Mouse (Mus musculus): ENCODE measurements around the gene Arhgef12.

Arhgef12 gene

DNA sequence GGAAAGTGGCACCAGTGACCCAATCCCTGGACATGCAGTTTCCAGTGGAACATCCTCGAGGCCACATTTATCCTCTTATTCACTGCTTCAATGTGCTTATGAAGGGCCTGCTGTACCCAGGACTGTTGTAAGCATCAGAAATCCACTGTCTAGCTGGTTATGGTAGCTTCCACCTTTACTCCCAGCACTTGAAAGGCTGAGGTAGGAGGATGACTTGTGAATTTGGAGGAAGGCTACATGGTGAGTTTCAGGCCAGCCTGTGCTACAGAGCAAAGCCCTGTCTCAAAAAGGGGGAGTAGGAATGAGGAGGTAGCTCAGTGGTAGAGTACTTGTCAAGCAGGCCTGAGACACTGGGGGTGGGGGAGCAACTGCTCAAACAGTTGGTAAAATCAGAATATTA, 1.0 kb upstream of the Arhgef12 start:
- no peak for DNase-seq

DNA sequence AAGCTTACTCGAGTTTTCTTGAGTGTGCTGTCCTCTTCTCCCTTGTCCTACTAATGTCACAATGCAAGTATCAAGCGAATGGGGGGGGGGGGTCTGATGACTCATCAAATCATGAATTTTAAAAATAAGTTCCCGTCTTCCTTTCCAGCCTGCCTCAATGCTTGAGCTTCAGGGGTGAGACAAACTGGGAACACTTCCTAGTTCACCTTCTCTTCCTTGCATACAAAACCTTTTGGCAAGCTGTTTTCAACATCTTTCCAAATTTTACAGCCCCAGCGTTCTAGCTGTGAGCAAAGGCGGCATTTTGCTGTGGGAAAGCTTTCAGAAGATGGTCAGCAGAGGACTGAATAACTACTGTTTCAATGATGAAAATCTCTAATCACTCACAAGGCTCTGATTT, 516 bp upstream of the Arhgef12 start:
- DNase-seq: no peak

DNA sequence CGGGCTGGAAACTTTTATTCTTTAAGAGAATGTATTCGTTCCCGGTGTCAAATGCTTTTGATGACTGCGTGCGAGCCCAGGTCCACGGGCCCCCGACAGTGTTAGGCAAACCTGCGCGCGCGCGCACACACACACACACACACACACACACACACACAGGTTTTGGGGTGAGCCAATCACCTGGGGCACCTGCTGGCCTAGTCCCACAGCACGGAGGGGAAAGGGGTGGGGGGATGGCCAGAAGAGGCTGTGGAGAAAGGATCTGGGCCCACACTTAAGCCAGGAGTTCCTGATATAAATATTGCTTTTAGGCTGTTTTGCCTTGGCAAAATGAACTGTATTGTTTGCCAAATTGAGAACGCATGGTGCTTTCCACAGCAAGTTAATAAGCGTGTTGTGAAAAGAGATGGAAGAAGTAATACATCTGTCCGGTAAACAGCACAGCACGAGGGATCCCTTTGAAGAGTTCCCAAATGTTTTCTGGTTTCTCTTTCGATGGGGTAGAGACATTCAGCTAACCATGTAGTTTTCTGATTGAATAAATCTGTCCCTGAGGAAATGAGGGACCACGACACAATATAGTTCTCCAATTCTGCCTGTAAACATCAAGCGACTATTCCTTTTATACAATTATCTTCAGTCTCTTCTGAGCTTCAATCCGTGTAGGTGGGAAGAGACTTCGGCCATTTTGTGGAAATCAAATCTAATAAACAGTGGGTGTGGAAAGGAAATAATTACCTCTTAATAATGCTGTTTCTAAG, 433 bp downstream of the Arhgef12 start:
- DNase-seq: peak; percentile 57

DNA sequence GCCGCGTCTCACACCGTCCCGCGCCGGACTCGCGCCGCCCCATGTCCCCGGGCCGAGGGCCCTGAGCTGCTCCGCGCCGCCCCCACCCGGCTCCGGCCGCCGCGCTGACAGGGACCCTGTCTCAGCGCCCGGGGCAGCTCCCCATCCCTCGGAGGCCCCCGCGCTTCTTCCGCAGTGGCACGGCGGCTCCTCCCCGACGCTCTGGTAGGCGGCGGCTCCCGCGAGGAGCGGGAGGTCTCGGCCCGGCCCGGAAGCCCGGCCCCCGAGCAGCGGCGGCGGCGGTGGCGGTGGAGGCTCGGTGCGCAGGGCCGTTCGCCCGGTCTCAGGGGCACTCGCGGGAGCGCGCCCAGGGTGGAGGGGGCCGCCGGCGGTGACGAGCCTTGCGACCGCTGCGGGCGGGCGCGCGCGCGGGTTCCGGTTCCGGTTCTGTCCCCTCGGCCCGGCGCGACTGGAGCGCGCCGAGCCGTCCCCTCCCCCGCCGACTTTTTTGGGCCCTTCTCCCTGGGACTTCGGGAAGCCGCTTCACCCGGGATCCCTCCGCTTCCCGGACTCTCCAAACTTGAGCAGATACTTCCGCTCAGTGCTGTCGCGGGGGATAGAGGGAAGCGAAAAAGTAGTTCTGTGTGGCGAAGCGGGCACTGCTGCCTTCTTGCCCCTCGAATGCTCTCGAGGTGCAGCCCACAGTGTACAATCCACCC, 1.2 kb downstream of the Arhgef12 start:
- peak; percentile 88 for DNase-seq

DNA sequence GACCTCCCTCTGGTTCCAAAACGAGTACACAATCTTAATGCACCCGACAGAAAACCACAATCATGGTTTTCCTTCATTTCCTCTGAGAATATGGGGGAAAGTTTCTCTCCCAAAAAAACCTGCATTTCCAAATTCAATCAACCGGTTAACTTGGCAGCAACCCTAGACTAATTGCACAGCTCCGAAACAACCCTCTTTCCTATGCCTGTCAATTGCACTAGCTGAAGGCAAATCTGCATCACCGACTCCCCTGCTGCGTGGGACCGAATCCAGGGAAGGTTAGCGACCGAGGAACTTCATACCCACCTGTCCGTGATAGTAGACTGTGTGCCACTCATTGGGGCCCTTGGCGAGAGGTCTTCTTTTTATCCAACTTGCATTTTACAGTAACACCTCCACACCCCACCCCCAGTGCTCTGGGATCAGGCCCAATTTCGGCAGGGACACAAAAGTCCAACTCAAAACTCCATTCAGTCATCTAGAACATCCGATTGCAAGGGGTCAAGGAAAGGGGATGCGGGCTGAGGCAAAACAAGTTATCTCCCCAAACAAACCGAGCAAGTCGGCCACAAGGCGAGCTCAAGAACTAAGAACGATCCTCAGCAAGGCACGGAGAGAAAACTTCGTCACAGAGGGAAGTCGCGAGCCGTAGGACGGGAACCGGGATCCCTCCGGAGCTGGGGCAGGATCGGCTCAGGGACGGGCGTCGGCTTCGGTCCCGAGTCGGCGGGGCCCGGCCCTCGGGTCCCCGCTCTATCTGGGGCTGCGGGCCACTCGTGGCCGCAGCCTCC, 2.0 kb downstream of the Arhgef12 start:
- DNase-seq: peak; percentile 48

DNA sequence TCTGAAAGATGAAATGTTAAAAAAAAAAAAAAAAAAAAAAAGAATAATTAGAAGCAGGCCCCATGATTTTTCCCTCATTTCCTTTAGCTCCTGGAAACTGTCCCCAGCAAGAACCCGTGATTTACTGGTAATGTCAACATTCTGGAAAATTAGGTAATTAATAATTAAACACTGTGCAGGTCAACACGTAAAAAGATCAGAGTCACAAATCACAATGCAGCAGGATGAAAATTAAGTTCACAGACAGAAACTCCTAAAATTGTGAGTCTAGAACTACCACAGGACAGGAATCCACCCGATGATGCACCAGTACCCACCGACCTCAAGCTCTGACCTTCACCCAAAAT, 2.5 kb downstream of the Arhgef12 start:
- no peak for DNase-seq

DNA sequence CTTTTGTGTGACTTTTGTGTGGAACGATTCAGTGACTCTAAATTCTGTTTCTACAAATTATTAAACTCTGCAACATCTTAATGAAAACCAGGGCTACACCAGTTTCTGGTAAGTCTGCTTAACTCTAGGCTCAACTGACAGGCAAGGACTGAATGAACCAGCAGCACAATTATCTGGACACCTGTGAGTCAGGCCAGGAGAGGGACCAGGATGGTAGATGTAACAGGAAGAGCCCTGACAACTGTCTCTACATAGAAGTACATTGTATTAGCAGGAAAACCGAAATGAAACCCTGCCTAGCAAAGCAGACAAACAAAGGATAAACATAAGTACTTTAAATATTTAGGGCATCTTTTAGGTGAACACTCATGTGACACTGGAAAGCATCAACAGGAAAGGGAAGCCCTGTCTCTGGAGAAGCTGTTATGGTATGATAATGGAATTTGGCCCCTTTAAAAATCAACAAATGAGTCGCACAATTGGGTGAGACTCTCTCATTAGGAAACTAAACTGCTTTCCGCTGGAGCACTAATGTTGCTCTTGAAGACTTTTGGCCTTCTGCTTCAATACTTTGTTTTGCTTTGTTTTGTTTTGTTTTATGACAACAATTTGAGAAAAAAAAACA, 3.3 kb downstream of the Arhgef12 start:
- DNase-seq: no peak

DNA sequence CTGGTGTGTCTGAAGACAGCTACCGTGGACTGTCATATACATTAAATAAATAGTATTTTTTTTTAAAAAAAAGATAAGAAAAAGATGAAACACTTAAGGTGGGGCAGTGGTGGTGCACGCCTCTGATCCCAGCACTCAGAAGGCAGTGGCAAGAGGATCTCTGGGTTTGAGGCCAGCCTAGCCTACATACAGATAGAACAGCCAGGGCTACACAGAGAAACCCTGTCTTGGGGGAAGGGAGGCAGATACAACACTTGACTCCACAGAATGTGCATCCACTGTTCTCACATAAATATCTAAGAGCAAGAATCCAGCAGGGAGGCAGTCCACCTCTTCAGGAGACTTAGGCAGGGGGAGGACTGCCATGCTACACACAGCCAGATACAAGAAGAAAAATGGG, 4.1 kb downstream of the Arhgef12 start:
- no peak for DNase-seq

DNA sequence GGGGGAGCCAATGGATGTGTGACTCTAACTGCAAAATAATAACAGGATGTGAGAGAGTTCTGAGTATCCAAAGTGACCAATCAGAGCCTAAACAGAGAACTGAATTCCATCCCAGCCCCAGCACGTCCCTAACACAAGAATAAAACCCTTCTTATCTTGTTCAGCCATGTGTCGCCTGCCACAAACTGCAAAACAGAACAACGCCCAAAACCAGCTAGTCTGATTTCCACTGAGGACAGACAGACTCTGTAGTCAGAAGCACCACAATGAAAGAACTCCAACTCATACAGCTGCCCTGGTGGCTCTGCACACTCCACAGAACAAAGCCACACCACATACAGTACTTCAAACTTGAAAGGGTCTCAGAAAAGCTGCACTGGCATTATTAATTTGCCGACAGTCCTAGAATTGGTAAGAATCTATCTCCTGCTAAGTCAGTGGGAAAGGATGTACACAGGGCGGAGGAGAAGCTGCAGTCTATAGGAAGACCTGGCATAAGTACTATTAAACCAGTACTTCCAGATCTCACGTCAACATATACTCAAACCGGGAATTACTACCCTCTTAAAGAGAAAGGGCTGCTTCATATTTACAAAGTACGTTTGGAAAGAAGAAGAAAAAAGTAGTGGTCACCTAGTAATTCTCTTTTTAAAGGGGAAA, 5.0 kb downstream of the Arhgef12 start:
- DNase-seq: no peak

DNA sequence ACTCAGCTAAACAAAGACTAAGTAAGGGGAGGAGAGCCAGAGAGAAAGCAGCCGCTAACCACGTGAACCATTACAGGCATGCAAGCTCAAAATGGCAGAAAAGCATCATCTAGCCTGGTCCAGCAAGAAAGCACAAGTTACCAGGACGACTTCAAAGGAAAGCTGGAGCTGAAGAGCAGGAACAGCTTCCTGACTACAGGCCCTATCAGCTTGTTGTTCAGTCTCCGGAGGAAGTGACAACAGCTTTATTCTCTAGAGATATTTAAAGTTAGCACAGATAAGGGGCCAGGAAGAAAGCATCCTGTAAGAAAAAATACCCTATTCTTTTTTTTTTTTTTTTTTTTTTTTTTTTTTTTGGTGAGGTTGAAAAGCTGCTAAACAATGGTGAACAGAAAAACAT, 8.1 kb downstream of the Arhgef12 start:
- DNase-seq: no peak

DNA sequence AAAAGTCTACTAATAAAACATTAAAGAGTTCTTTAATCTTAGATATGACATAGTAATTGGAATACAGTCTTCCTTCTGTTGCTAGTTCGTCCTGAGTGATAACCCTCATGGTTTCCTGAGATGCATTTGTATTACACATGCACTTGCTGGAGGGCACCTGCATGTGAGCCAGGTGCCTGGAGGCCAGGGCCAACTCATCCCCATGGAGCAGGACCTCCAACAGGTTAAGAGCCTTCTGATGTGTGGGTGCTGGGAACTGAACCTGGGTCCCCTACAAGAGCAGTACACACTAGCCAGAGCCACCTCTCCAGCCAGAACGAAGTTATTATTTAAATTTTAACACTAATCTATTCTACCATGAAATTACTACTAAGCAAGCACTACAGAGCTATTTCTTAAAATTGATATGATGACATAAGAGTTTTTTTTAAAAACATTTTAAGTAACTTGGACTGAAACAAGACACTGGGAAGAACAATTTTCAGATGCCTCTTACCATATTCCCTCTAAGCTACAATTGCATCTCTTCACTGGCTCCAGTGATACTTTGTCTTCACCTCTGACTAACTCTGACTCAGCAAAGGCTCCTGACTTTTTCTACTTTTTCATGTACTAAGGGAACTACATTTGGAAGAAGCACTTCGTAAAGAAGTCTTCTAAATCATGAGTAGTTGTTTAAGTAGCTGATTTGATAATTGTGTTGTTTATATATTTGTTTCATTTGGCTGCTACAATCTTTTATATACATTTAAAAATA, 9.1 kb downstream of the Arhgef12 start:
- DNase-seq: no peak

DNA sequence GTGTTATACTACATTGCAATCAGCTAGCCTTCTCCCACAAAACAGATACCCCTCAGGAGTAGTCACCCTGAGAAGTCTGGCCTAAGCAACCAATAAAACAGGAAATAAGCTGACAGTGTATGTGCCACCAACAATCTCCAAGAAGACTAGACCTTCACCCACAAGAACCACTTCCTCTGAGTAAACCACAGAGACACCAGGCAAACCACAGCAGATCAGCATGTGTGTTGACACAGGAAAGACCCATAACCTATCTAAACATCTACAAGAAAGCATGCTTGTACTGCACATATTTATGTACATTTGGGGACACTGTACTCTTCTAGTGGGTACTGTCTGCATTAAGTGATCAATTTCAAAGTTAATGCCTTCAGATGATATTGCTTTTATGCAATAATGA, 10.7 kb downstream of the Arhgef12 start:
- DNase-seq: no peak

DNA sequence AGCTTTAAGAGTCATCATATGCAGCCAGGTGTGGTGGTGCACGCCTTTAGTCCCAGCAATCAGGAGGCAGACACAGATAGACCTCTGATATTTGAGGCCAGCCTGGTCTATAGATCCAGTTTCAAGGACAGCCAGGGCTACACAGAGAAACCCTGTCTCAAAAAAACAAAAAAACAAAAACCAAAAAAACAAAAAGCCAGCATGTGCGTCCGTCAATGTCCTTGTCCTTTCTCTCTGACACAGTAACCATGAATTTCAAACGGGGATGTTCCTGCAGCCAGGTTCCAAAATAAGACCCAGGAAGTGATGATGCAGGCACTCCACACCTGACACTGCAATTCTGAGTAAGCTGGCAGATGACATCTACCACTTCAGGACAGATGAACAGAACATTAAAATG, 12.2 kb downstream of the Arhgef12 start:
- no peak for DNase-seq

DNA sequence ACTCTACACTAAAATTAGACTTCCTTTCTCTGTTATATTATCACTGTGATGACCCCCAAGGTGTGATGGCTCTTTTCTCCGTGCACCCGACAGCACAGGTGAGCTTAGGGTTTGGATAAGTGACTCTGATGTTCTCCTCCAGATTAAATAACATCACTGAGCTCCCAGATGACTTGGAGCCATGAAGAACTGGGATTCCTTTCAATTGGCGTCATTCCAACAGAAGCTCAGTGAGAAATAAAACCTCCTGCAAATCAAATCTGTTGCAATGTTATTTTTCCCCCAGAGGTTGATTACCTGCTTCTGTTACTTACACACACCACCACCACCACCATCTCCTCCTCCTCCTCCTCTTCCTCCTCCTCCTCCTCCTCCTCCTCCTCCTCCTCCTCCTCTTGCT, 13.2 kb downstream of the Arhgef12 start:
- peak; percentile 38 for DNase-seq

DNA sequence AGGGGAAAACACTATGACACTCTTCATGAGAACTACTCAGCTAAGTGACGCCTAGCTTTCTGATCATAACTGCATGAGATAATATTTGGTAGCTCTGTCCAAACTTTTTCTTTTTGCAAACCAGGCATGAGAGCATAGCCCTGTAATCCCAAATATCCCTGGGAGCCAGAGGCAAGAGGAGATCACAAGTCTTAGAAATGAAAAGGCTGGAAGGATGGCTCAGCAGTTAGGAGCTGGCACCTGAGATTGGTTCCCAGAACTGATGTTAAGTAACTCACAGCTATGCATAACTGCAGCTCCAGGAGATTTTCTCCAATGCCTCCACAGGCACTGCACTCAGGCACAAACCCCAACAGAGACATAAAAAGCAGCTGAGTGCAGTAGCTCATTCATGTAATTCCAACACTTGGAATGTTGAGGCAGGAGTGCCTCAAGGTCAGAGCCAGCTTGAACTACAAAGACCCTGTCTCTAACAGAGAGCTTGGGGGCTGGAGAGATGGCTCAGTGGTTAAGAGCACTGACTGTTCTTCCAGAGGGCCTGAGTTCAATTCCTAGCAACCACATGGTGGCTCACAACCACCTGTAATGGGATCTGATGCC, 21.3 kb downstream of the Arhgef12 start:
- DNase-seq: no peak

DNA sequence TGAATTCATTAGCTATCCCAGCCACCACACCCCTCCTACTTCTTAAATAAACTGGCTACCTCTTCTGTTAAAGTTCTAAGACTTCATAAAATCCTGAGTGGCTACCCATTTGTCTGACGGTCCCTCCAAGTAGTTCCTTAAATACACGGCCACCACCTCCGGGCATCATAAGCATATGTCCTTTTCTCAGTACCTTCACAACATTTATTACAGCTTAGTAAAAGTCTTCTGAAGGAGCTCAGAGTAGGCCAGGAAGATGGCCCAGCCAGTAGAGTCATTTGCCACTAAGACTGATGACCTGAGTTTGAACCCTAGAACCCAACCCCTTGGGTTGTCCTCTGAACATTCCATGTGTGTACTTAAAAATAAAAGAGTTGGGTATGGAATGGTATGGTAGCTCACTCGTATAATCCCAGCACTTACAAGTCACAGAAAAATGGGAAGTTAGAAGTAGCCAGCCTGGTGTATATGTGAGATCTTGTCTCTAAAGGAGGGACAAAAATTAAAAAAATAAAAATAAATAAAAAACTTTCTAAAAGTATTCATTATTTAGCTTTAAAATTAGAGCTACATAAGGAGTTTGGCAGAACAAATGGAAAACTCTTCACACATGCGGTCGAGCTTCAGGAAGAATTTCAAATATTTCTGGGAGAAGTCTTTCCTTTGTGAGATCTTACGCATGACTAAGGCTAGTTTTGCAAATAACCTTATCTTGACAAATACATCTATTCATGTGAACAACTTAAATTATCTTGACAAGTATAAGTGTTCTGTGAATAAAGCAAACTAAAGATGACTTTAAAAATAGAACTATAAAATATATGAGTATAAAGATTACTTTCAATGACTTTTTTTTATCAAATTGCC, 22.3 kb downstream of the Arhgef12 start:
- DNase-seq: no peak

DNA sequence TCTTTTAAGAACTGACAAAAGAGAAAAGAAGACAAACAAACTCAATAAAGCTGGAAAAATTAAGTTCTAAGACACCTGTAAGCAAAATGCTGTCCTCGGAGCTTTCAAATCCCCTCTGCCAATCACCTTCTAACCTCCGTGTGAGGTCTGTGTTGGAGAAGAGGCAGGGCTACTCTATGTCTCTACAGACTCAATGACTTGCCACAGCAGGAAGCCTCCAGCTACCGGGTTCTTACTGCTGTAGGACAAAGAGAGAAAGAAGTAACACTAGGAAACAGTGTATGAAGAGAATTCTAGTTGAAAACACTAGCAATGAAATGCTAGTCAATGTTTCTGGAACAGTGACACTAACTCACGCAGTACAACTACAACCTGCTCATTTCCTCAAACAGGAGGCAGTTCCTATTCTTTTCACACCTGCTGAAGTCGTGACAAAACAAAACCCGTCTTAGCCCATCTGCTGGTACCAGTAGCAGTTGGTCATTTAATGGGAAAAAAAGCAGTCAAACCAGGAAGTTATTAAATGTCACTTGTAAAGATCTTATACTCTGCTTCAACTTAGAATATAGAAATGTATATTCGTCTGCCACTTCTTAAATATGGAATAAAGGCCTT, 23.5 kb downstream of the Arhgef12 start:
- no peak for DNase-seq

DNA sequence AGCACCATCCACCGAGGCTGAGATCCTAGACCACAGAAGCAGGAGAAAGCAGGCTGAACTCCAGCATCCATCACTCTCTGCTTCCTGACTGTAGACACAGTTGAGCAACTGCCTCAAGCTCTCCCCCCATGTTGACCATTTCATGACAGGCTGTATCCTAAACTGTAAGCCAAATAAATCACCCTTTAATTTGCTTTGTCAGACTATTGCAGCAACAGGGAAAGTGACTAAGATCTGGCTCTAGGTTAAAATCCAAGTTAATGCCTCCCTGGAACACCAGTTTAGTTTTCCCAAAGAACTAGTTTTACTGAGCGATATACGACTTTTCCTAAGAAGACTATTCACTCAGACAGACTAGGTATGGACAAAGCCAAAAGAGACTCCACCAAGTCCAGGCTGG, 28.3 kb downstream of the Arhgef12 start:
- DNase-seq: no peak

DNA sequence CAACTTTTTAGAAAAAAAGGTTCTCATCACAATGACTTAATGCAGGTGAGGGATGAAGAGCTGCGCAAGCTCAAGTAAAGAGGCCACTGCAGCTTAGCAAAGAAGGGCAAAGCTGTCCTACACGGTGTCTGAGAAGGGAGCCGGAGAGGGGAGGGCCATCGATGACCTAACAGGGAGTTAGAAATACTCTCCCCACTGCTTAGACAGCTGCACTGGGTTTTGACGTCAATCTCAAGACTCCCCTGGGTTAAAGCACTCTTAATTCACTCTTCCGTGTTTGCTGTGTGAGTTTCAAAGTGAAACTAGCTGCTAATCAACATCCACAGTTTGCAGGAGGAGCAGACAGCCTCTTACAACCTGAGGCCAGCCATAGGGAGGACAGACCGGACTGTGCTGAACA, 30.9 kb downstream of the Arhgef12 start:
- no peak for DNase-seq

DNA sequence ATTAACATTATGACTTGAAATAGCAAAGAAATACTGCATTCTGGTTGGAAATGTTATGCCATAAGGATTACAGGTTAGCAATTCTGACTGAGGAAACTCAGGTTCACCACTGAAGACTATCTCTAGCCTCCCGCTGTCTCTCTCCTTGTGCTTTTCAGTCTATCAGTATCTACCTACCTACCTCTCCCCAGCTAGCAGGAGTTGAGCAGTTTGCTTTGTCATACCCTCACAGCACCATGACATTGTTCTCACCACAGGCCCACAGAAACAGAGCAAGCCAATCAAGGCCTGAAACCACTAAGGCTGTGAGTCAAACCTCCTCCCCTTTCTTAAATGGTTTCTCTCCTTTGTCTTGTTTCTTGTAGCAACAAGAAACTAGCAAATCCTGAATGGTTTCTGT, 32.4 kb downstream of the Arhgef12 start:
- no peak for DNase-seq
